Mouse (Mus musculus): Measurements from ENCODE around the gene Krtap4-8.
"Not testable (repeated sequence)": the region's sequence is repeated elsewhere in the genome, so short reads cannot be mapped to it uniquely, and the experiment has no call there.

DNA sequence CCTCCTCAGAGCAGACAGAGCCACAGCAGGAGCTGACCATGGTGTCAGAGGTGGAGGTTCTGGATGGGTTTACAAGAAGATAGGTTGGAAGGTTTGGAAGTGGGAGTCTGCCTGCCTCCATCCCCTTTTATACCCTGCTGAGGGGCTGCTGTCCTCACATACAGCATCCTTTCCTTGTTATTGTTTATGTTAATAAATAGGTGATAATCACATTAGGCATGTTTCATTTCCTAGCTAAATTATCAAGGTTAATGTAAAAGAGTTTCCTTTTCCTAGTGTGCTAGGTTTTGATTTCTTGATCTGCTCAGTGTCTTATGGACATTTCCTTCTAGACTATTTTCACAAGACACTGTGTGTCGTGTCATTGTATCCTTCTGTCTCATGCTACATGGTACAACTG is 23.8 kb upstream of the Krtap4-8 start, which contains the start of gene Gm11554:
- TF ChIP-seq POLR2A (IDR thresholded peaks at IDR 0.05; ENCODE audit: borderline replicate concordance, insufficient read depth, low read length); CTCF (IDR thresholded peaks at IDR 0.05; ENCODE audit: borderline replicate concordance, insufficient read depth, low read depth, low read length): not testable (repeated sequence)

Measured in cerebellum, adult 2 months (tissue).